Mouse (Mus musculus) neural tube, embryonic 11.5 days (tissue): Measurements from ENCODE around the gene Arl6ip1. TPM values are rescaled to one million over a fixed set of nuclear protein-coding genes. Genes with fewer than 3 reads are reported as not detected.
"Not testable (repeated sequence)": the region's sequence is repeated elsewhere in the genome, so short reads cannot be mapped to it uniquely, and the experiment has no call there.

Experiments
- ATAC-seq: fragments of 200-750 bp; cut with Nextera tagmentation; 2 replicates; pipeline ENCODE4 v1.8.0; 2017; ENCODE audit warnings: moderate number of reproducible peaks, mild to moderate bottlenecking, moderate TSS enrichment, moderate library complexity; ENCODE audit not compliant: insufficient read depth, low FRiP score, low TSS enrichment
- DNase-seq: peaks from one replicate; pipeline ENCODE4 v3.0.0-alpha.2; 2015; ENCODE audit warnings: low spot score
- H3K27ac ChIP-seq: fragments of 300-500 bp; sonication (generic); 2 replicates; pipeline ENCODE4 v1.5.1; 2014; ENCODE audit warnings: low read depth, mild to moderate bottlenecking, low read length
- H3K27me3 ChIP-seq: fragments of 300-500 bp; sonication (generic); 2 replicates; pipeline ENCODE4 v1.6.1; 2014; ENCODE audit warnings: mild to moderate bottlenecking, low read length, mixed read lengths; ENCODE audit not compliant: control insufficient read depth, insufficient read depth
- H3K36me3 ChIP-seq: fragments of 300-500 bp; sonication (generic); 2 replicates; pipeline ENCODE4 v1.6.1; 2014; ENCODE audit warnings: mild to moderate bottlenecking, low read length, moderate library complexity, mixed read lengths; ENCODE audit not compliant: control insufficient read depth, insufficient read depth
- H3K4me1 ChIP-seq: fragments of 300-500 bp; sonication (generic); 2 replicates; pipeline ENCODE4 v1.6.1; 2014; ENCODE audit warnings: low read length, mixed read lengths; ENCODE audit not compliant: control insufficient read depth, insufficient read depth
- H3K4me2 ChIP-seq: fragments of 300-500 bp; sonication (generic); 2 replicates; pipeline ENCODE4 v1.6.1; 2014; ENCODE audit warnings: low read depth, mild to moderate bottlenecking, moderate library complexity
- H3K4me3 ChIP-seq: fragments of 300-500 bp; sonication (generic); 2 replicates; pipeline ENCODE4 v1.5.1; 2014; ENCODE audit warnings: low read depth, low read length
- H3K9ac ChIP-seq: fragments of 300-500 bp; sonication (generic); 2 replicates; pipeline ENCODE4 v1.6.1; 2014; ENCODE audit warnings: mild to moderate bottlenecking, low read length
- H3K9me3 ChIP-seq: fragments of 300-500 bp; sonication (generic); 2 replicates; pipeline ENCODE4 v1.6.1; 2016; ENCODE audit warnings: low read length; ENCODE audit not compliant: control insufficient read depth
- WGBS: fragments of 180-500 bp; shearing (Covaris S2); extraction: QIAGEN DNeasy Blood & Tissue Kit; methylation state at CpG from one replicate; pipeline ENCODE4 v1.1.7; 2014; 5-methylcytosine and 5-hydroxymethylcytosine counted together
- polyA plus RNA-seq: library from polyadenylated mRNA; unstranded; fragments of >200 nt; fragmentation: Nextera tagmentation; extraction: Ambion mirVana; gene quantifications from 2 replicates; pipeline ENCODE4 v1.2.1, GENCODE M21; 2014

The Arl6ip1 gene
- polyA plus RNA-seq = 417 and 421 TPM in 2 replicates

DNA sequence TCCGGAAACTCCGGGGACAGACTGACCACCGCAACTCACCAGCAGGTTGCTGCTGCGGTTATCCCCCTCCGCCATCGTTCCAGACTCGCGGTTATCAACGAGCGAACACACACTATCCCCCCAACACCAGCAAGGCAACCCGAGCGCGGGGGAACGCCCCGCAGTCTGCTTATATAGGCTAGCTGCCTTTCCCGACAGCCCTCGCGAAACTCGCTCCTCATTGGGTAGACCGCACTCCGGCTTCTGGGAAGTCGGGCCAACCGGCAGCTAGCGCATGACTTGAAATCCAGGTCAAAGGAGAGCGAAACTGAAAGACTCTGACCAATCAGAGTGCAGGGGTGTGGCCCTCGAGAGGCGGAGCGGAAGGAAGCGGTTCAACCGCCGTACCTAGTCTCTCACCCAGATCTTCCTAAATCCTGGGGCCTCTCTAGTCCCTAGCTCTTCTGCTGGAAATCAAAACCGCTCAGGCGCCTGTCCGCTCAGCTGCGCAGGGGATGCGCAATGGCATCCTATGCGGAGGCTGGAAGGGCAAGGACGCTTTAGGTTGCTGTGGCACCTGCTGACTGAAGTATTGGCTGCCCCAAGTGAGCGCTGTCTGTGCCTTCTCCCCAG, at the start of gene Arl6ip1:
Gene Arl6ip1 (minus strand): TSS at position 233 of the 612 bp plus-strand sequence.
- no peaks in the 10 kb centered on the region for H3K9me3 ChIP-seq
- H3K4me3 ChIP-seq = peak within 1 kb of the TSS; percentile 78
- H3K4me2 ChIP-seq = peak within 1 kb of the TSS; percentile 58
- ATAC-seq (peak; percentile 100), DNase-seq (peak; percentile 95)
- WGBS = under 1% methylated on average over 39 of the region's 39 CpGs
- peaks cover 12% of the 10 kb centered on the region for H3K4me1 ChIP-seq
- peak within 1 kb of the TSS; percentile 75 for H3K27ac ChIP-seq
- no peaks in the 10 kb centered on the region for H3K36me3 ChIP-seq
- H3K9ac ChIP-seq = peak within 1 kb of the TSS; percentile 84
- no peaks in the 10 kb centered on the region for H3K27me3 ChIP-seq

DNA sequence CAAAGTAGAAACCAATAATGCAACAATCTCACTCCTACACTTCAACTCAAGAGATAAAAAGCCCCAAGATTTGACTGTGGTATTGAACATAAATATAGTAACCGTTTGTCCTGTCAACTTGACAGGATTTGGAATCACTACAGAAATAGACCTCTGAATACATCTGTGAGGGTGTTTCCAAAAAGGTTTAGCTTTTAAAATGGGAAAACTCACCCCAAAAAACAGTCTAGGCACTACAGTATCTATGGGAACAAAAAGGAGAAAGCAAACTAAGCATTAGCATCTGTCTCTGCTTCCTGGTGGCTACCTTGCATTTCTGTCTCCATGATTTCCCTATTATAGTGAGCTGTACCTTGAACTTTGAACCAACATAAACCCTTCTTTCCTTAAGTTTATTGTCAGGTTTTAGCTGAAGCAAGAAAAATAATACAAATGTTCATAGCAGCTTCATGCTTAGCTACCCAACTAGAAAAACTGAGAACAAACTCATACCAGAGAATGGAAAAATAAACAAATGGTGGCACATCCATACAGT, 46.4 kb upstream of the Arl6ip1 start:
- H3K4me2 ChIP-seq = no peak overlapping the region
- no peak for DNase-seq
- ATAC-seq = no peak
- no peaks in the 10 kb centered on the region for H3K4me1 ChIP-seq
- H3K9me3 ChIP-seq = no peaks in the 10 kb centered on the region
- no peak overlapping the region for H3K4me3 ChIP-seq
- no peak overlapping the region for H3K27ac ChIP-seq
- WGBS = 97% methylated on average over 1 of the region's 1 CpGs
- no peaks in the 10 kb centered on the region for H3K27me3 ChIP-seq
- no peak overlapping the region for H3K9ac ChIP-seq
- H3K36me3 ChIP-seq = 0 out of 2 replicates have a peak, but pooled peaks cover 6% of the 10 kb centered on the region

DNA sequence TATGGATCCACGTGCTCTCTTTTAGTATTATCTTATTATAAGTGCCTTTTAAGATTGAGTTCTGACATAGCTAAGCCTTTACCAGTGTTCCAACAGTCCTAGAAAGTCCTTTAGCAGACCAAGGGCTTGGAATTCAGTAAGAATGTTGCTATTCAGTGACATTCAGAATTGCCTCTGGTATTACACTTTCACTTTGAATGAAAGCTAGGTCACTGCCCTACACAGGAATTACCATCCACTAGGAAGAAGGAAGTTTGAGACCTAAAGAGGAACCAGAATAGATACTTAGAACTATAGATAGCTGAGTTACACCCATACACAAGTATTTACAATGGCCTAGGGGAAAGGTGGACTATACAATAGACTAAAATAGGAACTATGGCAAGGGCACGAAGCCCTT, 40.7 kb upstream of the Arl6ip1 start:
- not testable (repeated sequence) for H3K4me3 ChIP-seq, H3K9me3 ChIP-seq, H3K27ac ChIP-seq, H3K36me3 ChIP-seq, H3K4me1 ChIP-seq, H3K4me2 ChIP-seq, ATAC-seq, H3K9ac ChIP-seq, H3K27me3 ChIP-seq, DNase-seq
- 100% methylated on average over 2 of the region's 2 CpGs for WGBS

DNA sequence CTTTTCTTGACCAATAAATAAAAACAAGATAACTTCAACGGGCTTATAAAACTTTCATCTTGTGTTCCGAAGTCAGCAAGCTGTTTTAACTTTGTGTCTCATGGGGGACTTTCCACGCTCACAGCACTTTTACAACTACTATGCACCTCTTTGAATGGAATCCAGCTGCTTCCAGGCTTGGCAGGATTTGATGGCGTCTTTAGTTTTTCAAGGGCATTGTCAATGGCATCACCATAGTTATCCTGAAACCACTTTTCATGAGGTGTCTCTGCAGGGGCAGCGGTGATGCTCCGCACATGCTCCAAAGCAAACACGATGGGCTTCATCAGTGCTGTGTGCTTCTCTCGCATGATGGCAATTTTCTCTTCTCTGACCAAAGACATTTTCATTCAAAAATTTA, 33.5 kb upstream of the Arl6ip1 start:
- no peaks in the 10 kb centered on the region for H3K9me3 ChIP-seq
- H3K36me3 ChIP-seq = peaks cover 5% of the 10 kb centered on the region; the same call in 1 of the 2 replicates
- ATAC-seq (no peak), DNase-seq (no peak)
- WGBS = 89% methylated on average over 8 of the region's 8 CpGs
- no peak overlapping the region for H3K9ac ChIP-seq
- H3K27ac ChIP-seq = no peak overlapping the region
- no peaks in the 10 kb centered on the region for H3K4me1 ChIP-seq
- H3K4me2 ChIP-seq = no peak overlapping the region
- no peak overlapping the region for H3K4me3 ChIP-seq
- no peaks in the 10 kb centered on the region for H3K27me3 ChIP-seq

DNA sequence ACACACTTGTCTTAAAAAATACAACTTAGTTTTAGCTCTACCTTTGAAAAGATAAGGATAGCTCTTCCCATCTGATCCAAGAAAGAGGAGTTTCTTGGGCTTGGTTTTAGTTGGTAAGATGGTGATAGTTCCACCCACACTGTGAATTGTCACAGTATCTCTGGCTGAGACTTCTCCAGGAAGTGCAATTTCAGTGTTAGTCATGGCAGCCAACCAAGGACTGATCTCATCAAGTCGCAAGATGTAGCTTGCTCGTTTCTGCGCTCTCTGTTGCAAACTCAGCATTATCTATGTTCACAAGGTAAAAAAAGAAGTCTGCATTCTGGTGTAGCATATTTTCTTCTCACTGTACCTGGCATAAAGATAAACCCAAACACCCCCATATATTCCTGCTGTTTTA, 30.7 kb upstream of the Arl6ip1 start:
- Histone ChIP-seq H3K36me3 (peaks cover 2% of the 10 kb centered on the region; the same call in 1 of the 2 replicates), H3K4me3 (no peak overlapping the region), H3K4me1 (no peaks in the 10 kb centered on the region), H3K9me3 (no peaks in the 10 kb centered on the region), H3K9ac (no peak overlapping the region), H3K27me3 (no peaks in the 10 kb centered on the region), H3K4me2 (no peak overlapping the region), H3K27ac (no peak overlapping the region)
- DNase-seq (no peak), ATAC-seq (no peak)
- WGBS = 93% methylated on average over 3 of the region's 3 CpGs

DNA sequence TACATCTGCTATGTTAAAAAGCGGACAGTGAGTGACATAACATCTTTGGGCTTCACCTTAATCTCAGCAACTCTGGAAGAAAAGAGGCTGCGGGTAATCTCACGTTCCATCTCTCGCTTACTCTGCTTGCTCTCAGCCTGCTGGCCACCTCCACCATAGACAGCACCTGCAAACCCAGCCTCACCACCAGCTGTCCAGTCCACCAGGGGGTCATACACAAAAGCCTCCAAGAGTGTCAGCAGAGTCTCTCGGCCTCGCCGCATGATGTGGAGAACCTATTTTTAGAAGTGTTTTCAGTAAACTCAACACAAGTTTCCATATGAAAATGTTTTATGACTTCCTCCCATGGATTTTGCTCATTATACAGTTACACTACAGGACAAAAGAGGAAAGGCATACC, 27.0 kb upstream of the Arl6ip1 start:
- Histone ChIP-seq H3K4me2 (no peak overlapping the region), H3K4me1 (no peaks in the 10 kb centered on the region), H3K27ac (no peak overlapping the region), H3K36me3 (peaks cover 4% of the 10 kb centered on the region; the same call in 1 of the 2 replicates), H3K4me3 (no peak overlapping the region), H3K27me3 (no peaks in the 10 kb centered on the region), H3K9ac (no peak overlapping the region), H3K9me3 (no peaks in the 10 kb centered on the region)
- DNase-seq = no peak
- no peak for ATAC-seq
- WGBS = 96% methylated on average over 7 of the region's 7 CpGs

DNA sequence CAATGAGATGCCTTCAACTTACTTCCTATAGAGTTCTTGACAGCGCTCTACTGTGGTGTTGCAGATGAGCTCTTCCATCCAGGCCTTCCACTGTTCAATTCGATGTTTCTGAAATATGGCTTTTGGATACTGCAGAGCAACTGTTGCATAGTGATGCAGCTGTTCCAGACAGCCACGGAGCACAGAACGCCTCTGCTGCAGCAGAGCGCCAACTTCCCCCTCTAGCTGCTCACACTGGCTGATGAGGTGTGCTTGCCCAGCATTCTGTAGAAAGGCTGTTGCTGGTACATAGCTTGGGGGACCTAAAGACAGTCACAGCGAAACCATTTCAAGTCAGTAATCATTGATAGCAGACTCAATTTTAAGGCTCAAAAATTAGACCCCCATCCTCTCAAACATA, 24.7 kb upstream of the Arl6ip1 start:
- DNase-seq = no peak
- Histone ChIP-seq H3K27ac (no peak overlapping the region), H3K4me2 (no peak overlapping the region), H3K4me3 (no peak overlapping the region), H3K27me3 (no peaks in the 10 kb centered on the region), H3K9me3 (no peaks in the 10 kb centered on the region), H3K9ac (no peak overlapping the region), H3K4me1 (no peaks in the 10 kb centered on the region), H3K36me3 (peaks cover 2% of the 10 kb centered on the region)
- ATAC-seq = no peak
- 98% methylated on average over 6 of the region's 6 CpGs for WGBS

DNA sequence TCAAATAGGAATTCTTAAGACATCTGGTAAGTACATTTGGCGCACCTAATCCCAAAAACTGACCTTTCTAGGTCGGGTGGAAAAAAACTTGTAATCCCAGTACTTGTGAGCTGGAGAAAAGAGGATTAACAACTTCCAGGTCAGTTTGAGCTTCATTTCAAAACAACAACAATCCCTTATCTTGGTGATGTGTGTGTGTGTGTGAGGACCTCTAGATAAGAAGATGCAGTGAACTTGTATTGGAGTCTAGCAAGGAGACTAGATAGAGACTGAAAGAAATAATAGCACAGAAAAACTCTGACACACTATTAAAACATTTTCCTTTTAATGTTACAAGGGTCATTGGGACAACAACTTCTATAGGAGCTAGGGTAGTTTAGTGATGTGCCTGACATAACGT, 14.1 kb upstream of the Arl6ip1 start:
- 84% methylated on average over 3 of the region's 3 CpGs for WGBS
- Histone ChIP-seq H3K9ac (no peak overlapping the region), H3K36me3 (peaks cover 9% of the 10 kb centered on the region), H3K4me2 (no peak overlapping the region), H3K9me3 (no peaks in the 10 kb centered on the region), H3K4me3 (no peak overlapping the region), H3K27ac (no peak overlapping the region), H3K27me3 (no peaks in the 10 kb centered on the region), H3K4me1 (no peaks in the 10 kb centered on the region)
- no peak for DNase-seq
- no peak for ATAC-seq

DNA sequence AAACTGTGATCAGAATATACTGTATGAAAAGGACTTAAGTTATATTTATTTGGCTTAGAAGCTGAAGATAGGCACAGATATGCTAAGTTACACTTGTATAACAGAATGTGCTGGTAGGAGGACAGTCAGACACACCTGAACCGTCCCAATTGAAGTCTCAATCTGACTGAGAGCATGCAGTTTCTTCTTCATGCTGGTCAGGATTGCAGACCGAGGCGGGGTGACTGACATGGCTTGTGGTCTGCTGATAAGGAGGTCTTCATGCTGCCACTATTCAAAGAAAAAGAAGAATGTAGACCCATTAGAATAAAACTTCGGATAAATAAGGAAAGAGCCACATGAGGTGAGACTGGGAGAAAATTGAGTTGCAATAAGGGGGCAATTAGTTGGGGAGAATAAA, 13.7 kb upstream of the Arl6ip1 start:
- H3K4me3 ChIP-seq = no peak overlapping the region

More for the DNA sequence above, 13.7 kb upstream of the Arl6ip1 start:
- 90% methylated on average over 4 of the region's 4 CpGs for WGBS
- Histone ChIP-seq H3K4me1 (no peaks in the 10 kb centered on the region), H3K4me2 (no peak overlapping the region), H3K36me3 (peaks cover 9% of the 10 kb centered on the region), H3K9ac (no peak overlapping the region), H3K9me3 (no peaks in the 10 kb centered on the region), H3K27me3 (no peaks in the 10 kb centered on the region), H3K27ac (no peak overlapping the region)
- no peak for ATAC-seq
- no peak for DNase-seq
